Mouse (Mus musculus) megakaryocyte, embryonic 14.5 days (primary cell): ENCODE measurements around the gene Ptcd1.

Experiments
- FLI1 ChIP-seq: IDR thresholded peaks from 2 replicates; pipeline ENCODE4 v1.6.1; 2012; ENCODE audit warnings: low read length, inconsistent platforms, mixed read lengths
- GATA1 ChIP-seq: IDR thresholded peaks from 3 replicates; pipeline ENCODE4 v1.6.1; 2012; ENCODE audit warnings: mixed read lengths, low read length, inconsistent platforms, borderline replicate concordance

- no peak for TF ChIP-seq GATA1
- no peak for TF ChIP-seq FLI1
Measured at GRCm38 (mm10) chr5:145200387-145200786, 33.5 kb upstream of the Ptcd1 start.
